Mouse (Mus musculus) naive thymus-derived CD4-positive, alpha-beta T cell, adult 2 months (primary cell): ENCODE measurements around the gene Gab2.

Experiments
- DNase-seq: peaks from one replicate; pipeline ENCODE4 v3.0.0-alpha.2; 2011; ENCODE audit warnings: low read depth

Gab2 gene

DNA sequence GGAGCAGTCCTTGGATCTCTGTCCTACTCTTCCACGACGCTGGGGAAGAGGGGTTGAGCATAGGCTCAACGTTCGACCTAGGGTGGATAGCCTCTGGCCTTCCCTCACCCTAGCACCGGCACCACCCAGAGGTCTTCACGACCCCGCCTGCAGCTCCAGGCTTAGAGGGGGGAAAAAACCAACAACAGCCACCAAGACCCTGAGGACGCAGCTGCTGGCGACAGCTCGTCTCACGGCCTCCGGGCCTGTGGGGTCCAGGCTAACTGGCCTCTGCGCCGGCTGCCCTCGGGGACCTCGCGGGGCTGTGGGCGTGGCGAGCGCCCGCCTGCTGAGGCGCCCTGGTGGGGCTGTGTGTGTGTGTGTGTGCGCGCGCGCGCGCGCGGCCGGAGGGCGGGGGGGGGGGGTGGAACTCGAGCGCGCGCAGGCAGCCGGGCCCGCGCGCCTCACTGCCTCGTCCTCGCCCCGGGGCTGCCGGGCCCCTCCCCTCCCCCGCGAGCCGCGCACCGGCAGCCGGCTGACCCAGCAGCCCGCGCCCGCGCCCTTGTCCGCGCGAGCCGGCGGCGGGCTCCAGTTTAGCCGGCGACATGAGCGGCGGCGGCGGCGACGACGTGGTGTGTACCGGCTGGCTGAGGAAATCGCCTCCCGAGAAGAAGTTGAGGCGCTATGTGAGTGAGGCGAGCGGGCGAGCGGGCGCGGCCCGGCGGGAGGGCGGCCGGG, at the start of gene Gab2:
TSS of gene Gab2 (plus strand) at position 345 of the 717 bp plus-strand sequence.
- DNase-seq, result peak; percentile 38

DNA sequence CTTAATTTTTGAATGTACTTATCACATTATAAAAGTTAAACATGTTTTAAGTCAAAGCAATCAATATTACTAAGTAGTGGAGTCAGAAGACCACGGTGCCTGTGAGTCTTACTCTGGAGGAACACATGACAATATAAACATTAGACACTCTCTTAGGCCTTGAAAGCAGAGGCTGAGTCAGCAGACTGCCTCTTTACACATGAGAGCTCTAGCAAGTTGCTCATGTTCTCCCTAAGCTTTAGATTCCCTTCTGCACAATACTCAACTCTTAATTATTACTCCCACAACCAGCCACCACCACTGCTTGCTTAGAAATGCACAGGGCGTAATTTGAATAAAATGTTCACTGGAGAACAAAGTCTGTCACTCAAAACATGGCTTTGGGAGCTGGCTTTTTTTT, 49.0 kb upstream of the Gab2 start:
- DNase-seq, result no peak

DNA sequence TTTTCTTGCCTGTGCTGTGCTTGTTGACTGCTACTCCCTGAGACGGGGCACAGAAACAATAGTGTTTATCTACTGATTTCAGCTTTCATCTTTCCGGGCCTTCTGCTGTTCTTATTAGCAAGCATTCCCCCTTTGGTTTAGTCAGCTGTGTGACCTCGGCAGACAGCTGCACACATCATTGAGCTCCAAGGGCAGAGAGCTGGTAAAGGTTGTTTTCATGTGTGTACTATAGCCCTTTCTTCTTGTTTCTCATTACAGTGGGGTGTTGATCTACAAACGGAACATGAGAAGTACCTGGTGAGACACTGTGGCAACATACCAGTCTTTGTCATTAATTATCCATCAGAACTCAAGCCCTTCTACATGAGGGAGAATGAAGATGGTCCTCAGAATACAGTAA, 41.7 kb upstream of the Gab2 start:
- DNase-seq, result no peak

DNA sequence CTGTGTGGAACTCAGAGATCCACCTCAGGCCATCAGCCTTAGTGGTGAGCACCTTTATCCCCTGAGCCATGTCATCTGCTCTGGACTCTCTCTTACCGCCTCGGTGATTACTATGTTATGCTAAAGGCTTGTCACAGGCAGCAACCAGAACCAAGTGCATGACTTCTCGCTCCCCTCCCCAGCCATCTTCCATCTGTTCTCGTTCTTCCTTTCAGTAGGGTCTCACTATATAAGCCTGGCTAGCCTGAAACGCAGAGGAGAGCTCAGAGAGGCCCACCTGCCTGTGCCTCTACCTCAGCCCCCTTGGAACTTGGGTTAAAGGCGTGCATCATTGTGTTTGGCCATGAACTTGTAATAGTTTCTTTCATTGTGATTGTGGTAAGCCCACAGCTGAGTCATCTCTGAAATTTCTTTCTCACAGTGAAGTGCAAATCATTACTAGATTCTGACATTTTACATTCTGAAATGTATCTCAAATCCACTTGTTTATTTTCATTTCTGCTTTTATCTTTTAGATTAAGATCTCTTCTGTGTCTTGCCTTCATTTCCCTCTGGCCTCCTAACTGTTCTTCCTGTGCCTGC, 39.4 kb upstream of the Gab2 start:
- DNase-seq, result no peak

DNA sequence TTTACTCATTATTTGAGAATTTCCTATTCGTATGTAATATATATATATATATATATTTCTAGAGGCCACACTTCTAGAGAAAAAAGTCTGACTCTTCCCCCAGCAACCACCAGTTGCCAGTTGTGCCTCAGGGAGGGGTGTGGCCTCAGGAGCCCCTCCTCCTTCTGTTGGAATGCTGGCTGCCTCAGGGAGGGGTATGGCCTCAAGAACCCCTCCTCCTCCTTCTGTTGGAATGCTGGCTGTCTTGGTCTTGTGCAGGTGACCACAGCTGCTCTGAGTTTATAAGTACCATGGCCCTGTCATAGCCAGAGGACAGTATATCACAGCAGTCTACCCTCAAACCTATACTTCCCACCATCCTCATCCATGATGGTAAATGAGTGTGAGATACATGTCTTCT, 38.4 kb upstream of the Gab2 start:
- DNase-seq, result no peak

DNA sequence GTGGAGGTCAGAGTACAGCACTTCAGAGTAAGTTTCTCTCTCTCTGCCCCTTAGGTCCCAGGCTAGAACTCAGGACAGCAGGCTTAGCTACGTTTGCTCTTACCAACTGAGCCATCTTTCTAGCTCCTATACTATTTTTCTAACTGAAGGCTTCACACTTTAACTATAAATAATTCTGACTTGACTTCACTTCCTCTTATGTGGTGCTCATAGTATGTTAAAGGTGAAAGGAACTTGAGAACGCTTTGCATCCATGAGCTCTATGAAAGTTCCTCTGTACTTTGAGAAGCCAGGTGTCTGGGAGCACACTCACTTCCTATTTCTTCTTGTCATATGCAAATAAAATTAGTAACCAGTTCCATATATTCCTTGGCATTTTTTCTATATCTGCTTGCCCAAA, 20.4 kb upstream of the Gab2 start:
- DNase-seq, result no peak

DNA sequence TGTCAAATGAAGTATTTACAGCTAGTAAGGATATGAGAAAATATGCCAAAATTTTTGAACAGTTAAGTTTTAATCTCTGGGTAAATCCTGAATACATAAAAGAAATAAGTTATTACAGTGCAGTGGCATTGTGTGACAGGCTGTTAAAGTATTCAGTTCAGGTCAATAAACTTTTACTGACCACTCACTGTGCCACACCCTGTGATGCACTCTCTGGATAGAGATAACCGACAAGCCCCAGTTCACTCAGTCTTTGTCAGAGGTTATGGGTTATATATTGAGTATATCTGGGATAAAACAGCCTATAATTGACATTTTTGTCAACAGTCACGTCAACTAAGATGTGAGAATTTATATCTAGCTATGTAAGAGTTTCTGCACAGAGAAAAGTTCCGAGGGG, 9.9 kb upstream of the Gab2 start:
- DNase-seq, result no peak

DNA sequence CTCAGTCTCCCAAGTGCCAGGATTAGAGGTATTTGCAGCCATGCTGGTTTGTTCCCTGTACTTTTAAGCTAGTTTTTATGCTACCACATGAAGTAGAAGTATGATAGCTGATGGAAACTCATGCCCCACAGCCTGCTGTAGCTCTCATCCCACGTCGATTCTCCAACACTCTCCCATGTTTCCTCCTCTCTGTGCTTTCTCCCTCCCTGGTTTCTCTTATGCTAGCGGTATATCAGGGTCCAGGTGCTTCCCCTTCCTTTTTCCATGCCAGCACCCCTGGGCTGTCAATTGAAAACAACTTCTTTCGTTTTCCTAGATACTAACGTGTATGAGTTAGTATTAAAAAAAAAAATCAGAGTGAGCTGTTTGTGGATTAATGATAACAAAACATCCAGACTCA, 9.3 kb upstream of the Gab2 start:
- DNase-seq, result no peak

DNA sequence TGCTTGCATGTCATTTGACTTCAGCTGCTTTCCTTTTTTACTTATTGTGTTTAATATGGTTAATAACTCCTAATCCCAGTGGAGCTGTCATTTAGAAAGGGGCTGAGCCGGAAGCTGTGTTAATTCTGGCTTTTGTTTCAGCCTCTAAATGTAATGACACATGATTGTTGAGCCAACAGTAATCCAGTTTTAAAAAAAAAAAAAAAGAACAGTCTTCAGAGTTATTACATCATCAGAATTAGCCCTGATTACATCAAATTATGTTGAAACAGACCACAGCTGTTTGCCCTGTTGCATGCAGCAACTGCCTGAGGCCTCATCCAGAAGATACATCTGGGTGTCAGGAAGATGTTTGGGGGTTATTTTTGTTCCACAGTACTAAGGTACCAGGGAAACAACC, 6.4 kb upstream of the Gab2 start:
- DNase-seq, result no peak

DNA sequence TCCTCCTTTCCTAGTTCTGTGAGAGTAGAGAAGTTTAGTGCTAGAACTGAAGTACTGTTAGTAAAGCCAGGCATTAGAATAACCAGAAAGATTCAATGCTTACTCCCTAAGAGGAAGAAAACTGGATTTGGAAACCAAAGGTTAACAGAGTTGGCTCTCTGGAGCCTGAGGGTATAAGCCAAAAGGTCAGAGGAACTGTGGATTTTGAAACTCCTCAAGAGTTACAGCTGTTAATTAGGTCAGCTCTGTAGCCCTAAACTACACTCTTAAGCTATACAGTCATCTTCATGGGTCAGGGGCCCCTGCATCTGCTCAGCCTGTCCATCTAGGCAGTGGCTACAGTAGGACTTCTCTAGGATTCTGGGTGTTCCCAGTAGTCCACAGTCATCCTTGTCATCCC, 4.4 kb upstream of the Gab2 start:
- DNase-seq, result no peak

DNA sequence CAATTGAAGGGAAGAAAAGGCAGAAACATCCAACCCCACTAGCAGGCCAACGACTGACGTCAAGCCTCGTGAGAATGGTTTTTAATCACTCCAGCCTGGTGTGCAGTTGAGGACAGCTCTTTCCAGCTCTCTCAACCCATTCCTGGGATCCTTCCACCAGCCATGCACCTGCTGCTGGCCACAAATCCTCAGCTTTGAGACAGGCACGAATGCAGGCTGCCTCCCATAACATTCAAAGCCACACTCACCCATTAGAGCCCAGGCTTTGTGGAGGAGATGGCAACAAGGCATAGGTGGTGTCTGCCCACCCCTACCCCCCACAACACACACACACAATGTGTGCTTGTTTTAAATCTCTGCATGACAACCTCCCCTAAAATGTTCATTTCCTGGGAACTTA, 2.7 kb upstream of the Gab2 start:
- no peak for DNase-seq

DNA sequence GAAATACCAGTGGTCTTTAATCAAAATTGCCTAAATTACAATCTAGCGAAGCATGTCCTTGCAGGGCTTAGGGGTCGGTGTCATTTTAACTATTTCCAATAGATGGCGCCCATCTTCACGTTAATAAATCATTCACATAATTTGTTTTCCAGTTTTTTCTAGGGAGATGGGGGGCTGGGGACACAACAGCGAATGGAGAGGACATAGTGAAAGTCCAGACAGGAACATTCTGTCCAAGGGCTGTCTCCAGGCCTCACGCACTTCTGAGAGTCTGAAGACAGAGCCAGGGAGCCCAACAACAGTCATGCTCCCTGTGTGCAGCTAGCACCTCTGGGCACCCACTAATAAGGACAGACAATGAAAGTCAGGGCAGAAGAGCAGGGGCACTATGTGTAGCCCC, 2.2 kb upstream of the Gab2 start:
- peak; percentile 25 for DNase-seq

DNA sequence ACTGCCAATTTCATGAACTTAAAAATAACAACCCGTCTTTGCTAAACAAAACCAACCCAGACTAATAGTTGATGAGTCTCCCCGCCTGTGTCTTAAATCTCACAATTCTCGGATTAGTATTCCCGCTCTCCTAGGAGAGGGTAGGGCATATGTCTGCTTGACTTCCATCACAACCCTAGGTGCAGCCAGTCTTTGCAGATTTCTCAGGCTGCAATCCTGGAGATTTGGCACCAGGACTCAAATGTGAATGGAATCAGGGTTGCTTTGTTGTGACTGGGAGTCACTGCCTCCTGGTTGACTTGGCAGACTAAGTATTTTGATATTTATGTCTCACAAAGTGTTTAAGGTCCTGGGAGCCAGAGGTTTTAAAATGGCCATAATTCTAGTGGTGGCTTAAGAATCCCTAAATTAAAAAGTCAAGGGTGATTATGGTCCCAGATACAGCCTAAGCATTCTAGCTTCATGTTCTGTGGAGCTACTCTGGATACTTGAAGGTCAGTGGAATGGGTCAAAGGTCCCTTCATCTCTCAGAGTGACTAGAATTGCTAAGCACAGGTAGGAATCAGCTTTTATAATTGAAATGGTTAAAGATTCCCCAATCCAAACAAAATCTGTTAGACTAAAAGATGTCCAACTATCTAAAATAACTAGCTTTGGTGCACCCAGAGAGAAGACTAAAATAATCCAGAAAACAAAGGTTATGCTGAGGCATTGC, 1.6 kb upstream of the Gab2 start:
- DNase-seq, result no peak

DNA sequence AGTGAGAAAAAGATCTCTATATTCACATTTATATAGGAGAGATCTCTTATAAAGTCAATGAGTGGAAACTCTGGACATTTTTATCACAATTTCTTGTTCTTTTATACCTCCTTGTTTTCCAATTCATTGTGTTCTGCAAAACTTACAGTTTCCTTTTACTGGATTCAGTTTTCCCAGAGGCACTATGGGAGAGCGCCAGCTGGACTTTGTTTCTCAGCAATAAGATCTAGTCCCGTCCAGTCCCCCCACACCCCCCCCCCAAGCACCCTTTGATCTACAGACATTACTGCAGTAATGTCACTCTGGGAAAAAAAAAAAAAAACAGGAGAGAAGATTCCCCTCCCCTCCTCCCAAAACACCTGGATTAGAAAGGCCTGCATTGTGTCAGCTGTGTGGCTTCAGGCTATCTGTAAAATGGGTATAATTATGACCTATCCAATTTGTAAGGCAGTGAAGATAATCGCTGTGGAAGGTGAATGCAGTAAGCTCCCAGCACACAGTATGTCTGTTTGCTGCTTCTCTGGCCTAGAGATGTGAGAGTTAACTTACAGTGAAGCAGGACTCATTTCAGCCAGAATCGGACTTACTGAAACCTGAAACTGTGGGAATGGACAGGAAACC, 655 bp upstream of the Gab2 start:
- DNase-seq, result peak; percentile 8

DNA sequence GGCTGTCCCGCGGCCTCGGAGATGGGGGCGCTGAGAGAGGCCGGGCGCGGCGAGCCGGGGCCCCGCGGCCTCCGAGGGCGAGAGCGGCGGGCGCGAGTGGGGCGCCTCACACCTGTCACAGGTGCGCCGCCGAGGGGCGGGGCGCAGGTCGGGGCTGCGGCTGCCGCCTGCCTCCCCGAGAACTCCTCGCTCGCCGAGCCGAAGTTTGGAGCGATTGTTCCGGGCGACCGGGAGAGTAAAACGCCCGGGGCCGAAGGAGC, 503 bp downstream of the Gab2 start:
- DNase-seq, result no peak

DNA sequence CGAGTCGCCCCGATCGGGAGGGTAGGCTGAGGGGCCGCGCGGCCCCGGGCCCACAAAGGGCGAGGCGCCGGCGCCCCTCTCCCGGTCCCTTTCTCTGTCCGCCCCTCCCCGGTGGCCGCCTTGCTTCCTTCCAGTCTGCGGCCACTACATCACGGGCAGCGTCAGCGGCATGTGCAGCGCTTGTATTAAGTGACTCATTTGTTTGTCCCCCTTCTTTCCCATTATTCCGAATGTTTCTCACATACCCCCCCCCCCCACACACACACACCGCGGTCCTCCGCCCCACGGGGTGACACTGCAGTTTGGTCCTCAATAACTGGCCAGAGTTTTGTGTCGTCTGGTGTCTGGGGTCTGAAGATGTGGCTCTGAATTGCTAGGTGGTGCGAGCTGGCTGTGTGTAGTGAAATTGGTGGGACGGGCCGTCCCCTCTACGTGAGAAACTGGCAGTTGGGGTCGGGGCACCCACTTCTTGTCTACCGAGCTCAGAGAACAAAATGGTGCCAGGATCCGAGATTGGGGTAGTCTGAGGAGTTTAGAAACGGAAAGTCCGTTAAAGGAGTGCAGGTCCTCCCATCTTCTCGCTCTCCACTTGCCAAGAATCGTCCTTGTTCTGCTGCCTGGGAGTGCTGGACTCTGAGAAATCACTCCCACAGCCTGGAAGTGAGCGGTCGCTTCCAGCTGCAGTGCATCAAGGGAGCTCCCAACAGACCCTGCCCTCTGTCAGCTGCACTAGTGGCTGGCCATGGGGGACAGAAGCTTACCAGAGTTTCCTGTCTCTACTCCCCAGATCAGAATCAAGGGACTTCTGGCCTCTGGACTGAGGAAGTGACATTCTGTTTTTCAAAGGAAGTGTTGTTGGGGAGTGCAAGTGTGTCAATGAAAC, 1.1 kb downstream of the Gab2 start:
- DNase-seq, result peak; percentile 19

DNA sequence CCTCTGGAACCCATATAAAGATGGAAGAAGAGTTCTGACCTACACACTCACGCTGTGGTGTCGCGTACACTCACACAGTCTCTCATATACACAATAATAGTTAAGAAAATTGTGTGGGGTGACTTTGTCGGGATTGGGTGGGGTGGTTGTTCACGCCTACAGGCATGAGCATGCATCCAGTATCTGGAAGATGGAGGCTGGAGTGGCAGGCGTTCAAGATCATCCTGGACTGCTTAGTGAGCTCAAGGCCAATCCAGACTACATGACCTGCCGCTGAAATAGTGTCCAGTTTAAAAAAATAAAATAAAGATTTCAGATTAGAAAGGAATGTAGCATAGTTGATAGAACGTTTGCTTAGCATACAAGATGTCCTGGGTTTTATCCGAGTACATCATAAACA, 2.2 kb downstream of the Gab2 start:
- DNase-seq, result no peak

DNA sequence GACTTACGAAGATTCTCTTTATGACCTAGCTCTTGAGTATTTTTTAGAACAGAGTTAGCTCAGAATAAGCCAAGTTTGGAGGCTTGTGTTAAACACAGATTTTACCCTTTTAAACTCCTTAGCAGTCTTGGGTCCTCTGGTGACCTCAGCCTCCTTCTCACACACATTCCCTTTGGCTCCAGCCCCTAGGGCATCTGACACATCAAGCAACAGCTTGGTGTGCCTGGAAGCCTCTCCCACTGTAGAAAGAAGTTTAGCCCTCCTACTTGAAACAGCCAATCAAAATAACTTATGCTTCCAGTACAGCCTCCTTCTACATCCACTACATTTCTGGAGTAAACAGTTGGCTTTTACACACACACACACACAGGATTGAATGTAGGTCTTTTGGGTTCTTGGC, 2.8 kb downstream of the Gab2 start:
- DNase-seq, result no peak

DNA sequence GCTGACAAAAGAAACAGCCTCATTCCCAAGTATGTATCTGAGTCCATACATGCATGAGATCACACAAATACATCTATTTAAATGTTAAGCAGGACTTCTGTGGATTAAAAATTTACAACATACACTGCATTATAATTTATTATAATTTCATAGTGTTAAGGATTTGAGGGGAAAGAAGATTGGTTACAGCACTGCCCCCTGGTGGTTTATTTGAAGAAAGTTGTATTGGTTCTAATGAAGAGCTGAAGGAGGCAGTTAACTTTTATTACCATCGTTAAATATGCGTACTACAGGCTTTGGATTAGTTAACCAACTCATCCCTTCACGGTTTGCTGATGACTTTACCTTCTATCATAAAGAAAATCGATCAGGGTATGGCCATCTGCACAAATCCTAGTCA, 3.9 kb downstream of the Gab2 start:
- DNase-seq, result peak; percentile 63

DNA sequence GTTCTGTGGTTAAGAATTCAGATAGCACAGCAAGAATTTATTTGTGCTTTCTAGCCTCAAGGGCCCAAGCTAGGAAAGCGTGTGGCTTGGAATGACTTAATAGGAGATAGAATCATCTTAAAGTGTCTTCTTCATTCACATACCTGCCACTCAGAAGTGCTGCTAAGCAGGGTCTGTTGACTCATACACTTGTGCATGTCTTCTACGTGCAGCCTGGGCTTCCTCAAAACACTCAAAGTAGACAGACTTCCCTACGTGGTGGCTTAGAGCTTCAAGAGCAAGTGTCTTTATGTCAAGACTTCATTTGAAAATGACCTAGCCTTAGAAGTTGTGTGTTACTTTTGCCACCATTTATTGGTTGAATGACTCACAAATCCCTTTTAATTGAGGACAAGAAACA, 12.9 kb downstream of the Gab2 start:
- DNase-seq, result no peak

DNA sequence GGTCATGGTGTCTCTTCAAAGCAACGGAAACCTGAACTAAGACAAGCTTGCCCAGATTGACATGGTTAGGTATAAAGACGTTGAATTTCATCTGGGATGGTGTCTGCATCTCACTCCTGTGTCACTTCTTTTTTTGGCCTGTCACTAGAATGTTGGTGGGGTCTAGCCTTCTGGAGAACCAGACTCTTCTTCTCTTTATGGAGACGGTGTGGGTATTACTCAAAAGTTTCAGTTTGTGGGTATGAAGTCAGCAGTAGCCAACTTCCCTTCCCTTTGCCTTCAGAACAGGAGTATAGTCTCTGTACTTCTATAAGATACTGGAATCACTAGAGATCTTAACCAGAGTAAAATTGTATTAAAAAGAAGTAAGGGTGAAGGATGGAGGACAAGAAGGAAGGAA, 26.7 kb downstream of the Gab2 start:
- DNase-seq, result no peak

DNA sequence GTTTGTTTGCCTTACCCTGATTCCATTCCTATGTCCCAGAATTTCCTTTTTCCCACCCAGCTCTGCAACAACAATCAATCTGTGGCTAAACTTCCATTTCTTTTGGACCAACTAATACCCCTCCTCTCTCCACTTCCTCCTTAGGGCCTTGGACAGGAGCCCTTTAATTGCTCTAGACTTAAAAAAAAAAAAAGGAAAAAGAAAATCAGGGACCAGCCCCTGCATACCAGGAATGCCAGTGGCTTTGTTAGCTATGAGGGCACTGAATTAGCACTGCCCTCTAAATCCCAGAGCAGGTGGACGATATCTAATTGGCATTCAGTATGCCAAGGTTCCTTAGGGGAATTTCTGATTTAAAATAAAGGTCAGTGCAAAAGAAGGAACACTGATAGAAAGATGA, 47.6 kb downstream of the Gab2 start:
- no peak for DNase-seq

DNA sequence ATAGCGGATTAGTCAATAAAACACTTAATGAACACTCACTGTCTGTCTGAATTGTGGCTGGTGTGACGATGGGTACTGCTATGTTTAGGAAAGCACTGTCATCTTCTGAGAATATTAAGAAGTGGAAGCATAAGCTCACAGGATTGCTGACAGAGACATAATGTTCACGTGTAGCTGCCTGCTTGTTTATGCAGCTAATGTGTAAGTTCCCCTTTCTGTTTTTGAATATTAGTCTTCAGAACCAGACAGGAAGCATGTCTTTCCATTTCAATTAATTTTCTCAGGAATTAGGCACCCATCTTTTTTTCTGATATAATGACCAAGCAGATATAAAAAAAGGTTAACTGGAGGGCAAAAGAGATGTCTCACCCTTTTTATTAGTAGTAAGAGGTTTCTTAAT, 55.1 kb downstream of the Gab2 start:
- DNase-seq, result no peak
